Mouse (Mus musculus) stomach, postnatal 0 days (tissue): Measurements from ENCODE around the gene Cfap99.

ENCODE experiments used
- CTCF ChIP-seq: IDR thresholded peaks from 2 replicates; pipeline ENCODE4 v1.5.1; 2016; ENCODE audit warnings: antibody characterized with exemption, low read depth, mild to moderate bottlenecking, moderate library complexity
- EP300 ChIP-seq: optimal IDR thresholded peaks from 2 replicates; pipeline ENCODE3; 2016; ENCODE audit warnings: antibody characterized with exemption

GRCm38 (mm10) chr5:34321236-34321635 is 32.8 kb downstream of the Cfap99 start:
- no peak for TF ChIP-seq EP300
- no peak for TF ChIP-seq CTCF
